Mouse (Mus musculus) liver (tissue): Measurements from ENCODE around the gene Gm10203.
"Not testable (repeated sequence)": the region's sequence is repeated elsewhere in the genome, so short reads cannot be mapped to it uniquely, and the experiment has no call there.

Source experiments
- DNase-seq: peaks from one replicate; pipeline ENCODE4 v3.0.0-alpha.2; 2020; ENCODE audit warnings: mixed read lengths

The Gm10203 gene

GRCm38 (mm10) chr6:149135631-149136030 lies 5.7 kb downstream of the Gm10203 start:
- no peak for DNase-seq

GRCm38 (mm10) chr6:149137936-149138335 lies 8.0 kb downstream of the Gm10203 start:
- no peak for DNase-seq

DNA sequence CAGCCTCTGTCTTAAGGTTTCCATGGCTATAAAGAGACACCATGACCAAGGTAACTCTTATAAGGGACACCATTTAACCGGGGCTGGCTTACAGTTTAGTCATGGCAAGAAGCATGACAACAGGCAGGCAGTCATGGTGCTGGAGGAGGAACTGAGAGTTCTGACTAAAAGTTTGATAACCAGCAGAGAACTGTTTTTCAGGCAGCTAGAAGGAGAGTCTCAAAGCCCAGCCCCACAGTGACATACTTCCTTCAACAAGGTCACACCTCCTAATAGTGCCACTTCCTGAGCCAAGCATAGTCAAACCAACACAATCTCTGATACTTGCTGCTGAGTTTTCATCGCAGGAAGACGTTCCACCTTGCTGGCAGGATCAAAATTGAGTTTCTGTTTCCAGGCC lies 9.0 kb downstream of the Gm10203 start:
- DNase-seq = no peak

GRCm38 (mm10) chr6:149139471-149139870 lies 9.5 kb downstream of the Gm10203 start, which contains the start of gene Etfbkmt:
TSS of gene Etfbkmt (plus strand) at chr6:149139849.
- no peak for DNase-seq

DNA sequence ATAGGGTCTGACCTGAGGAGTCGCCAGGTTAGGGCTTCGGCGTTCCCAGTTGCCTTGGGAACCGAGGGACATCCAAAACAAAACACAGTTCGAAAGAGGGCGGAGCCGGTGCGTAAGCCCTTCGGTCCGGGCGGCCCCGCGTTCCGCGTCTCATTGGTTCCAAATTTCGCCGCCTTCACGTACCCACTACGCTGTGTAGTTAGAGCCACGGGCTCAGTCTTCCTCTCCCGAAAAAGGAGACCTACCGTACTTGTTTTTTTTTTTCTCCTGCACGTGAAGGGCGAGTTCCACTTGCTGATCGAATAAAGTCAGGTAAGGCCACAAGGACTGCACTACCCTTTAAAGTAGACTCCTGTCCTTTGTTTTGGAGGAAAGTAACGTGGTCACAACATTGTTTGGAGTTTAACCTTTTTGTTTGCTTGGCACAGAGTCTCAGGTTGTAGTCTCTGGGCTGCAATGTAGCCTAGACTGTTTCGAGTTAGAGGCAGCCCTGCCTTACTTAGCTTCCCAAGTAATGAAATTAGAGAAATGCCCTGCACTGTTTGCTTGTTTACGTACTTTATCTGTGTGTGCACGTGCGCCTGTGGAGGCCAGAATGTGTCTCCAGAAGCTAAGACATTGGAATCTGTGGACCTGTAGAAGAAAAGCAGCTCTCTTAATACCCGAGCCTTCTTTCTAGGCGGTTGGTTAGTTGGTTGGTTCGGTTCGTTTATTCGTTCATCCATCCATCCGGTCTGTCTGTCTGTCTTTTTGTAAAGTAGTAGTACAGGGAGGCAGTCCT lies 11.6 kb downstream of the Gm10203 start:
- peak; percentile 91 for DNase-seq

- DNase-seq = no peak
These were observed 15.2 kb downstream of the Gm10203 start for GRCm38 (mm10) chr6:149145143-149145542.

GRCm38 (mm10) chr6:149148436-149149229 lies 18.7 kb downstream of the Gm10203 start:
- DNase-seq = no peak

DNA sequence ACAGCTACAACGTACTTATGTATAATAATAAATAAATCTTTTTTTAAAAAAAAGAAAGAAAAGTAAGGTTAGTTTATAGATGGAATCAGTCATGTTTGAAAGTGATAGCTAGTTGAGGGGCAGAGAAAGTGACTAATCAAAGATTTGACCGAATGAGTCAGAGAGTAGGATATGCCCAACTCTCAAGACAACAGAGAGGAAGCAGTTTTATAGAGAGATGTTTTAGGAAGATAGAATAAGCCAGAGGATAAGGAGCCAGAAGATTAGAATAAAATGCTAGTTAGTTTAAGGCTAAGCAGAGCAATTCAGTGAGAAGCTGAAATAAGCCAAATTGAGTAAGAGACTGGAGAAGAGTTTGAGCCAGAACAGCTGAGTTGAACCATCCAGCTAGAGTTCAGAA lies 22.1 kb downstream of the Gm10203 start:
- DNase-seq = no peak

DNA sequence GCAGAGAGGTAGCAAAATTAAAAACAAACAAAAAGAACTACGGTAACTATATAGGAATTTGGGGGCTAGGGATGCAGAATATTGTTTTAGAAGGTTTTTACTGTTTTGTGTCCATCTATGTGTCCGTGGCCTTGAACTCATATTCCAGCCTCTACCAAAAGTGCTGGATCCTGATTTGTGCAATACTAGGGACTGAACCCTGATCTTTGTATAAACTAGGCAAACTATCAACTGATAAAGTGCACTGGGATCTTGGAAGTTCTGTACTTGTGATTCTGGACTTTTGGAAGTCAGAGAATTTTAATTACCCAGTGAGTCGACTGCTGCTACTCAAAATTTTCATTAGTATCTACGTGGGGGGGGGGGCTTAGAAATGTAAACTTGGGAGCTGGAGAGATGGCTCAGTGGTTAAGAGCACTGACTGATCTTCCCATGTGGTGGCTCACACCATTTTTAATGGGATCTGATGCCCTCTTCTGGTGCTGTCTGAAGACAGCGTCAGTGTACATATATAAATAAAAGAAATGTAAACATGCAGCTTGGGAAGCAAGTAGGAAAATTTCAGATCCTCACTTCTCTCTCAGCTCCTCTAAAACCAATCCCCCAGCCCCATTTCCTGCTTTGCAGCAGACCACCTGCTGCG lies 23.6 kb downstream of the Gm10203 start:
- no peak for DNase-seq

DNA sequence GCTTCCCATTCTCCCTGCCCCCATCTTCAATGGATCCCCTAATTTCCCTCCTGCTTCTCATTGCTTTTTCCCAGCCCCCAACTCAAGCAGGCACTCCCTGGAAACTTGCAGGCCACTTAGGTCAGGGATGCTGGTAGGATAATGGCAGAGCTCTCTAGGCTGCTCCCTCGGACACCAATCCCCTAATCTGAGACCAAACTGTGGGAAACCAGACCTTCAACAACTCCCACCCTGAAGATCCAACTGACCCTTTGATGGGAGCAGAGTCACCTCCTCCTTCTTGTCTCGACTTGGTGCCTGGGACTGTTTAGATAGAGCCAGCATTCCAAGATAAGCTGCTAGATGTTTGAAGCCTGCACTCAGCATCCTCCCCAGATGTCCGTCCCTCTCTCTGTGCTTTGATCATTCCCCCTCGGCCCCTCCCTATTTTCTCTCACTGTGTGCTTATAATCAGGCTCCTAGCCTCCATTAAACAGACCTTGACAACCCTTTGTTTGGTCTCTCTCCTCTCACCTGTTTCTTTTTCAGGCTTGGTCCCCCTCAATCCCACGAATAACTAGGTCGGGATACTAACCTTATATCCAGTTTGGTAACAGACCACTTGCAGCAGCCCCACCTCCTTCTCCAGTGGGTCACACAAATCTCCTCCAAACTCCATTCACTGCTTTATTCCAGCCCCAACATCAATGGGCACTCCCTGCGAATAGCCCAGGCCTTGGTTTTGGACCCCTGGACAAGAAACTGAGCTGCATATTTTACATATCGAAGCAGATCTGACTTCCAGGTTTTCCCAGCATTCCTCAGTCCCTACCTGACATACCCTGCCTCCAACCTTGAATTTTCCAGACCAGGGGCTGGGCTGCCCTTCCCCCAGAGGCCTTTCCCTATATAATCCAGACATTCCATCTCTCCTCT lies 24.4 kb downstream of the Gm10203 start:
- no peak for DNase-seq

DNA sequence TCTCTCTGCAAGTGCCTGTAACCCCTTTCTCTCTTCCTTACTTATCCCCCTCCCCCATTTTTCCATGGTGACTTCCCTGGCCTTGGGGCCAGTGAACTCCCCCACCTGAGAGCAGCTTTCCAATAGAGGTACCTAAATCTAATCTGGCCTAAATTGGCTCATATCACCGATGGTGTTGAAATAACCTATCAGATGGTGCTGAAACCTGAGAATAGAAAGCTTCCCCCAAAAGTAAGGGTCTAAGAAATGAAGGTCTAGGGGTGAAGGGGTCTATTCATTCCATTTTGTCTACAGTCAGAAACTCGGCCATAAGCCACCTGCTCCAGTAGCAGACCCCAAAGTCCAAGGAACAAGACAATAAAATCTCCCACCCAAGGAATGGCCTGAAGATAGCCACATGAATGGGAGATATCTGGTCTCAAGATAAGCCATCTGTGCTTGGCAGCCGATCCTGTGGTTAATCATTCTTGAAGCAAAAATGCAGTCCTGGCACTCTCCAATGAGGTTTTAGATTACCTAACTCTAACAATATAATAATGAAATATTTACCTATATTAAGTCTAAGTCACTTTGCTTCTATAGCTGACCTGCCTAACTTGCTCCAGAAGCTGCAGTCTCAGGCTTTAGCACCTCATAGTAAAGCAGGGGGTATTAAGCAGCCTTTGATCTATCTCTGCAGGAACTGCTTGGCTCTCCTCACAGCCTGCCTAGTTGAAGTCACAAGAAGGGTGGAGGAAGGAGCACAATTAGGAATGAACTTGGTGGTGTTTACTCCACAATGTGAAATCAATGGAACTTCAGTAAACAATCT lies 25.3 kb downstream of the Gm10203 start:
- DNase-seq = no peak

DNA sequence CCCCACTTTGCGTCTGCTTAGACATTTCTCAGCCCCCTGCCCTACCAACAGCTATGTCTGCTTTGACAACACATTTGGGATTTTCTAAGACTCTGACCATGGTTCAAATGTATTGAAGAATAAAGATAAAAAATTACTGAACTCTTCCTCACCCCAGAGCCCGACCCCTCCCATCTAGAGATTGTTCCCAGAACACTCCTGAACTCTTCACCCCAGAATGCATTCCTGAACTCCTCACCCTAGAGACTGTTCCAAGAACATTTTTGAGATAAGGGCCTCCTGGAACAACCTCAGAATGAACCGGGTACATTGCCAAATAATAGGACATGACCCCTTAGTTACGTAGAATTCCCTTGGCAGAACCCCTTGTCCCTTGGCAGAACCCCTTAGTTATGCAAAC lies 37.1 kb downstream of the Gm10203 start:
- DNase-seq = not testable (repeated sequence)

DNA sequence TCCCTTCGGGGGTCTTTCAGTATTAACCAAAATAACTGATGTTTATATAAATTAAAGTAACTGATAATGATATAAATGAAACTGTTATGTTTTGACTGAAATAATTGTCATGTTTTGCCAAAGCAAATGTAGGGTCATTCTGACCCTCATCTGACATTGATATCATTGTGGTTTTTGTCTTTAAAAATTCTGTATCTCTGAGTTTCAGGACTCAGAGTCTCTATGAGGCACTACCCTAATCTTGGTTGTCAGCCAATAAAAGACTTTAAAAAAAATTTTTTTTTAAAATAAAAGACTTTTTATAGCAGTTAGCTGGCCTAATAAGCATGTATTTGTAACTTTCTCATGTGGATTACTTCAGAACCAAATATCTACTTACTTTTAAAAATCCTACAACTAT lies 37.7 kb downstream of the Gm10203 start:
- no peak for DNase-seq

DNA sequence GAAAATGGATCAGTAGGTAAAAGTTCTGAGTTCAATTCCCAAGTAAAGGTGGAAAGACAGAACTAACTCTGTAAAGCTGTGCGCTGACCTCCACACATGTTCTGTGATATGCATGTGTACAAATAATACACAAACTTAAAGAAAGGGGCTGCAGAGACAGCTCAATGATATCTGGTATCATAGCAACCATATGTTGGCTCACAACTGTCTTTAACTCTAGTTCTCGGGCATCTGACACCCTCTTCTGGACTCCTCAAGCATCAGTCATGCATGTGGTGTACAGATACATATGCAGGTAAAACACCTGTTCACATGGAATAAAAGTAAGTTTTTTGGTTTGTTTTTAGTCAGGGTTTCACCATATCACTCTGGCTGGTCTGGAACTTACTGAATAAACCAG lies 38.5 kb downstream of the Gm10203 start:
- no peak for DNase-seq

DNA sequence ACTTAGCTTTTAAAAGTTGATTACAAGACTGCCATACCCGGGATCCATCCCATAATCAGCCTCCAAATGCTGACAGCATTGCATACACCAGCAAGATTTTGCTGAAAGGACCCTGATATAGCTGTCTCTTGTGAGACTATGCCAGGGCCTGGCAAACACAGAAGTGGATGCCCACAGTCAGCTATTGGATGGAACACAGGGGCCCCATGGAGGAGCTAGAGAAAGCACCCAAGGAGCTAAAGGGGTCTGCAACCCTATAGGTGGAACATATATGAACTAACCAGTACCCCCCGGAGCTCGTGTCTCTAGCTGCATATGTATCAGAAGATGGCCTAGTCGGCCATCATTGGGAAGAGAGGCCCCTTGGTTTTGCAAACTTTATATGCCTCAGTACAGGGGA lies 40.0 kb downstream of the Gm10203 start:
- not testable (repeated sequence) for DNase-seq

DNA sequence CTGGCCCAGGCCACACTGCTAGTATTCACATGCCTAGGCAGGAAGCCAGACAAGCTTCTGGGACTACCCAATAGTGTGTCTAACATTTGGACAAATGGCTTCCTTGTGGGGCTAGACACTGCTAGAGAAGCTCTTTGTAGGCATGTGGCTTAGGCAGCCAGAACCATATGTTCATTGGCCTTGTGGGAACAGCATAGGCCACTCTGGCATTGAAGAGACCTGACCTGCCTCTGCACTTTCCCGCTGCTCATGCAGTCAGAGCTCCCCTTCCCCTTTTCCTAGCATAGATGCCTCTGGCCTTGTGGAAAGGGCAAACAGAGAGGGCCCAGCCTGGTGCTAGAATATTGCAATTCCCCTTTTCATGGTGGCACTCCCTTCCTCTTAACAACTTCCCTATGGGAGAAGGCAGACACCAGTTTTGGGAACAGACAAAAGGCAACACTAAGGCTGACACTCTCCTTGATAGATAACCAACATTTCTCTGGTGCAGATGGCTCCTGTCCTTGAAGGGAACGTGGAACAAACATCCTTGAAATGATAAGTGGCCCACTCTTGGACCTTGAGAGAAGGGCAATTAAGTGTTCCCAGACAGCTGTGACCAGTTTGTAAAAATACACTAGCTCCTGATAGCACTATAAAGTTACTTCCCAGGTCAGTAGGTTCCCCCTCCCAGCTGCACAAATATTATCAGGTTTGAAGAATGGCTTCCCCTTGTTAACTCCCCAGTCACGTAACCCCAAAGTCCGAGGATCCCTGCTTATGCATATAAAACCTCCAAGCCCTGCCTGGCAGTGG lies 44.1 kb downstream of the Gm10203 start:
- no peak for DNase-seq

DNA sequence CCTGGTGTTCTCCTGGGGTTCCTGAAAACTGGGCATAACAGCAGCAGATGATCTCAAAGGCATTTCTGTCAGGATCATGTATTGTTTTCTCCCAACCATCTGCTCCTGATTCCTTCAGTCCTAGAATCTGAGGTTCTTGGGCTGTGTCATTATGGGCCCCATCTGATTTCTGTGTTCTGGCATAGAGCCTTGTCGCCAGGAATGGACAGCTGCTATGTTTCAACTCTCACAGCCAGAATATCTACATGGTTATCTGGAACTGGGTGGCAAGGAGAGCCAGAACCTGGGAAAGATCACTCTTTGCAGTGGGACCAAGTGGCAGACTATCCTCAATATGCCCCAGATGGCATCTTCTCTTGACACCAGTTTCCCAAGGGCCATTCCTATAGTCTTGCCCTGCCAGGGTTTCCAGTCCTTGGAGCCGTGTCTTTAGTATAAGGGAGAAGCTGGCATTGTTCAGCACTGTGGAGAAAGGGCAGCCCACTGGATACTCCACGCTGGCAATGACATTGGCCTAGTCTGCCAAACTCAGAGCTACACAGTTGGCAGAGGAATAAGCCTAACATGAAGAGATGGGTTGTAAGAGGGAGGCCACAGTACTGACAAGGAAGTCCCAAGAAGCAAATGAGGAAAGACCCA lies 45.1 kb downstream of the Gm10203 start:
- DNase-seq = no peak

GRCm38 (mm10) chr6:149179064-149179463 lies 49.1 kb downstream of the Gm10203 start:
- DNase-seq = no peak
